Mouse (Mus musculus) brown adipose tissue, adult 24 weeks (tissue): ENCODE measurements around the gene Ccdc13. TPM values are rescaled to one million over a fixed set of nuclear protein-coding genes. Genes with fewer than 3 reads are reported as not detected.
A peak's percentile ranks its signal among the peaks of the same experiment; 100 is the strongest.

Source experiments
- H3K27ac ChIP-seq: fragments of 200-500 bp; replicated peaks from 2 replicates; pipeline ENCODE4 v1.5.1; 2012; ENCODE audit warnings: low read depth, mild to moderate bottlenecking, low read length
- H3K4me1 ChIP-seq: fragments of 200-500 bp; 2 replicates; pipeline ENCODE4 v1.6.1; 2012; ENCODE audit warnings: low read length, mixed read lengths; ENCODE audit not compliant: control insufficient read depth, insufficient read depth, insufficient read length
- H3K4me3 ChIP-seq: fragments of 200-500 bp; 2 replicates; pipeline ENCODE4 v1.5.1; 2012; ENCODE audit warnings: low read depth, mild to moderate bottlenecking, low read length, moderate library complexity; ENCODE audit not compliant: insufficient read depth
- polyA plus RNA-seq: library from polyadenylated mRNA; stranded (reverse); fragments of >200 nt; gene quantifications from 2 replicates; pipeline ENCODE4 v1.2.4, GENCODE M21; 2012; ENCODE audit not compliant: missing spikeins, insufficient read depth, insufficient read length

The Ccdc13 gene
- not detected in 2 replicates for polyA plus RNA-seq

DNA sequence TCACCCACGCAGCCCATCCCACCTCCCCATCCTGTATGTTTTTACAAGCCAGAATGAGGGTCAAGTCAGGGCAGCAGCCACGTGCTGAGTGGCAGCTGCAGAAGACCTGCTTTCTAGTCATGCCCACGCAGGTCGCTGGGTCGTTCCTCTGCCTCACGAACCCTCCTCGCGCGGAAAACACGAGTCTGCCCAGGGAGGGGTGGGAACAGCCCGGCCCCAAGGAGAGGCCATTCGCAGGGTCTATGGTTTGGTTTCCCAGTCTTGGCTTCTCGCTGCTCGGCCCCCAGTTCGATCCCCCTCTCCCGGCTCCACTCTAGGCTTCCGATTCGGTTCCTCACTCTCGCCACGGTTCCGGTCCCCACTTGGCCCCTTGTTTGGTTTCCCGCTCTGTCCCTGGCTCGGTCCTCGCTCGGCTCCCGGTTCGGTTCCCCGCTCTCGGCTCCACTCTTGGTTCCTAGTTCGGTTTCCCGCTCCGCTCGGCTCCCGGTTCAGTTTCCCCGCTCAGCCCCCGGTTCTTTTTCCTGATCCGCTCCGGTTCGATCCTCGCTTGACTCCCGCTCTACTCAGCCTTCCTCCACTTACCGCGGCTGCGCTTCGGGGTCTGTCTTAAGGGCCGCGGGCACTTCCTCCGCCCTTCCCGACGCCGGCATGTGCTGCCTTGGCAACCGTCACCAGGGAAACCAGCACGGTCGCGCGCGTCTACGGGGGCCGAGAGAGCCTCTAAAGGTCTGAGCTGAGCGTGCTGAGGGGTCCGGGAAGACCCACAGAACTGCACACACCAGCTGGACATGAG lies at the start of gene Ccdc13:
Gene Ccdc13 (minus strand): TSS at position 633 of the 793 bp plus-strand sequence.
- Histone ChIP-seq H3K4me1 (0 out of 2 replicates have a peak, but pooled peaks cover 3% of the 10 kb centered on the region), H3K4me3 (peak within 1 kb of the TSS; percentile 56), H3K27ac (no peak within 1 kb of the TSS)

DNA sequence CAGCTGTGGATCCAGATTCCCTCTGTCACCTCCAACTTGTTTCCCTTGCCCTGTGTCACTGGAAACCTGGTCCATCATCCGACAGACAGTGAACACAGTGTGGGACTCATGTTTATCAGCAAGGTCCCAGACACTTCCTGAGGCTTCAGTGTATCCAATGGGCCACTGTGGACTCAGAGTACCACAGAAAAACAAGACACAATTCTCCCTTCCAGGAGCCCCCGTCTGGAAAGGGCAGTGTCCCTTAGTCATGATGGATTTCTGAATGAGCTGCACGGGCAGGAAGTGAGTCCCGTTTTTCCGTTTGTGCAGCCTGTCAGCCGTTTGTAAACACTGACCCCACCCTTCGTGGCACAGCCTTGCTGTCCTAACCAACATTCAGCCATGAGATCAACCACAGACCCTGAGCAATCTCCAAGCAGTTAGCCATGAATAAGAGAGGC lies 42.8 kb upstream of the Ccdc13 start:
- Histone ChIP-seq H3K27ac (no peak overlapping the region), H3K4me1 (no peaks in the 10 kb centered on the region; the same call in 1 of the 2 replicates)

DNA sequence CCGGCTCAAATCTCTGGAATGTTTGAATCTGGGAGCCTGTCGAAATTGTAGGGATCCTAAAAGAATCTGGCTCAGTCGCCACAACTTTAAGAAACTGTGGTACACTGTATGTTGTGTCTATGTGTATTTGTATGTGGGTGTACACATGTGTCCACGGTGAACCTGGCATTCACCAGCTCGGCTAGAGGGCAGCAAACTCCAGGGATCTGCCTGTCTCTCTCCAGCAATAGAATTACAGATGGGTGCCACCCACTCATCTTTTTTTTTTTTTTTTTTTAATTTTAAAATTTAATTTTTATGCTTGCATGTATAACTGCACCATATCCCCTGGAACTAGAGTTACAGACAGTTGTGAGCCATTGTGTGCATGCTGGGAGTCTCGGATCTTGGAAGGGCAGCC lies 42.0 kb upstream of the Ccdc13 start:
- Histone ChIP-seq H3K4me1 (no peaks in the 10 kb centered on the region; the same call in 1 of the 2 replicates), H3K27ac (no peak overlapping the region), H3K4me3 (no peak overlapping the region)

More for the DNA sequence above, 42.8 kb upstream of the Ccdc13 start:
- no peak overlapping the region for H3K4me3 ChIP-seq

DNA sequence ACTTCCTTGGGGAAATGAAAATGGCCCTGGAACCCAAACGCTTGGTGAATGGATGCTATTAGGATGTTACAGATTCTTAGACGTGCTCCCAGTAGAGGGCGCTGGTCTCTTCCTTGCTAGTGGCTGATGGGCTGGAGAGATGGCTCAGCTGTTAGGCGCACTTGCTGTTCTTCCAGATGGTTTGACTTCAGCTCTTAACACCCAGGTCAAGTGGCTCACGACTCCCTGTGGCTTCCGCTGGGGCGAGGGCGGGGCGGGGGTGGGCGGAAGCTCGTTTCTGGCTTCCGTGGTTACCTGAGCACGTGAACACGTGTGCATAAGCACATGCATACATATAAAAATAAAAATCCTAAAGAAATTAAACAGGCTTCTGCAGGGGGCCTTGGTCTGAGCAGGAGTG lies 41.6 kb upstream of the Ccdc13 start:
- Histone ChIP-seq H3K4me1 (no peaks in the 10 kb centered on the region; the same call in 1 of the 2 replicates), H3K4me3 (no peak overlapping the region), H3K27ac (no peak overlapping the region)

DNA sequence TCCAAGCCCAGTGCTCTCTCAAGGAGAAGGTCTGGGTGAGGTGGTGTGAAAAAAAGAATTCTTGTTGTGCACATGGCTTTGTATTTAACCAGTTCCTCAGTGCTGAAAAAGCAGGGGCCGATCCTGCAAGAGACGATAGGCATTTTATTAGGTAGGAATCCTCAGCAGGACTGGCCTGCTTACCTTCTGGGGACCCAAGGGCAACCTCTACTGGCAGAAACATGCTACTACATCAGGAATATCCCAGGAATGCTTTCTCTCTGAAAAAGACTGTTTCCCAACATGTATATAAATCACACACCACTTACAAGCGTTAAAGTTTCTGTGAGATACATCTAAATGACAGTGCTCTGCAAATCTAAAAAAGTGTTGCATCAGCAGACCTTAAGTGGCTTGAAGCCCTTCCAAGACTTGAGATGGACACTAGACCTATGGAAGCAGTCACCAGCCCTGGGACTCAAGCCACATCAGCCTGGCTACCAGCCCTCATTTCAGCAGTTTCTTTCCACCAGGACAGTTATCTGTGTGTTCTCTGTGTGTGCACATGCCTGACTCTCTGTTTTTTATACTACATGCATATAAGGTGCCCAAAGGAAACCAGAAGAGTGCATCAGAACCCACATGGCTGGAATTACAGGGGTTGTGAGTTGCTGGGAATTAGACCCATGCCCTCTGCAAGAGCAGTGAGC lies 37.9 kb upstream of the Ccdc13 start:
- no peak overlapping the region for H3K4me3 ChIP-seq
- H3K27ac ChIP-seq: no peak overlapping the region
- no peaks in the 10 kb centered on the region; the same call in 1 of the 2 replicates for H3K4me1 ChIP-seq

DNA sequence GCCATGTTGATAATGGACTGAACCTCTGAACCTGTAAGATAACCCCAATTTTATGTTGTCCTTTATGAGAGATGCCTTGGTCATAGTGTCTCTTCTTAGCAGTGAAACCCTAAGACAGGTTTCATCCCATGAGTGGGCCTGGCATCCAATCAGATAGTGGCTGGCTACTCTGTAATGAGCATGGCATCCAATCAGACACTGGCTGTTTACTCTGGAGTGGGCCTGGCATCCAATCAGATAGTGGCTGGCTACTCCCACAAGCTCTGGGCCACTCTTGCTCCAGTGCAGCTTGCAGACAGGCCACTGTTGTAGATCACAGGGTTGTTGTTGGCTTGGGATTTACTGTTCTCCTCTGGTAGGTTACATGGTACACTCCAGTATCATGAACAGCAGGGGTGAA lies 34.3 kb upstream of the Ccdc13 start:
- H3K4me1 ChIP-seq: no peaks in the 10 kb centered on the region
- H3K27ac ChIP-seq: no peak overlapping the region
- no peak overlapping the region for H3K4me3 ChIP-seq

DNA sequence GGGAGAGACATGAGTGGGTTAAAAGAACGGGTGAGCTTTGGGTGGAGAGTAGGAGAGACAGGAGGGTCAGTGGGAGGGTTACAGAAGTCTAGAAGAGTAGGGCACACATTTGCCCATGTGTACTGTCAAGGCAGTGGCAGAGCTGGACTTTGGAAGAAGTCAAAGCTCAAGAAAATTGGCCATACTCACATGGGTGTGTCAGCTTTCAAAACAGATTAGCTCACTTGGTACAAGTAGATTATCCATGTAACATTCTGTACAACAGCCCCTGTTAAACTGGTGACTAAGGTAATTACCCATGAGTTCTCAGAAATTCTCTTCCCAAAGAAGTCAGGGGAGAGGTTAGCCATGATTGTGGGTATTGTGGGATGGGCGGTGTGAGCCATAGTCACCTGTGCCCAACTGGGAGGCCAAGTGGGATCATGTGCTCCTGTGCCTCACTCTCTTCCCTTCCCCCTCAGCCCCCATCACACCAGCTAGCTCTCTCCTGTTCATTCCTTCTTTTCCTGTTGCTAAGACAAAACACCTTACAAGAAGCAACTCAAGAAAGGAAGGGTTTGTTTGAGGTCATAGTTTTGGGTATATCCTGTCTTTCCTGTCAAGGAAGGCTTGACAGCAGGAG lies 32.9 kb upstream of the Ccdc13 start:
- no peak overlapping the region for H3K4me3 ChIP-seq
- H3K4me1 ChIP-seq: no peaks in the 10 kb centered on the region
- H3K27ac ChIP-seq: no peak overlapping the region

DNA sequence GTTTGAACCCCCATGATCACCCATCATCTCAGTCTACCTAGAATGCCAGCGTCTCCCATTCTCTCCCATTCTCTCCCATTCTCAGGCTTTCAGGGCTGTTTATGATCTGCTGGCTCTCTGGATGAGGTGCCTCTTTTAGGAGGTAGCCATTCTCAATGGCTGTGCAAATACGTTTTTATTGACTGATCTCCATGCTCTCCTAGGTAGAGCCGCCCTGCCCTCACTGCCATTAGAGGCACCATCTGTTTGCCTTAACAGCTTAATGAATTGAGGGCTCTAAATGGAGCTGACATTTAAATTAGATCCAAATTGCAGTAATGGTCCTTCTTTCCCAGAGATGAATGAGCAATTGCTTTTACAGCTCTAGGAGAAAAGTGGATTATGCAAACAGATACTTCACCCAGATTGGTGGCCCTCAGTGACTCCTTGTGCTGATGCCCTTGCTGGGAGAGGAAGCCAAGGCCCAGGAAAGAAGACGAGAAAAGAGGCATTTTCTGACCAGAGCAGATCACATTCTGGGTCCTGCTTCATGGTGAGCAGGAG lies 30.8 kb upstream of the Ccdc13 start:
- Histone ChIP-seq H3K27ac (no peak overlapping the region), H3K4me3 (no peak overlapping the region), H3K4me1 (no peaks in the 10 kb centered on the region)

DNA sequence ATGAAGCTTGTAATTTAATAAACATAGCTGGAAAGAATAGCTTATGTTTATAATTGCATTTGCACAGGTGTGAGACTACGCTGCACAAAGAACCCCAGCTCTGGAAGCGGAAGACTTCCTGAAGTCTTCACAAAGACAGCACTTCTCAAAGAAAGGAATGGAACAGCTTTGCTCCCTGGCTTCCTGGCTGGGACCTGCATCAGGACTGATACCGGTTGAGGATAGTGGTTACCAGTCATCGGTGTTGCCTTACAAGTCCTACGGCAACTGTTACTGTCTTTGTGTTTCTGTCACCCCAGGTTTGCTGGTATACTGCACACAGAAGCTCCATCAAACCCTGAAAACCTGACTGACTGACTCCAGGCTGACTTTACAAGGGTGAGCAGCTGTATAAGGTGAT lies 30.2 kb upstream of the Ccdc13 start:
- no peak overlapping the region for H3K4me3 ChIP-seq
- H3K4me1 ChIP-seq: no peaks in the 10 kb centered on the region
- H3K27ac ChIP-seq: no peak overlapping the region

DNA sequence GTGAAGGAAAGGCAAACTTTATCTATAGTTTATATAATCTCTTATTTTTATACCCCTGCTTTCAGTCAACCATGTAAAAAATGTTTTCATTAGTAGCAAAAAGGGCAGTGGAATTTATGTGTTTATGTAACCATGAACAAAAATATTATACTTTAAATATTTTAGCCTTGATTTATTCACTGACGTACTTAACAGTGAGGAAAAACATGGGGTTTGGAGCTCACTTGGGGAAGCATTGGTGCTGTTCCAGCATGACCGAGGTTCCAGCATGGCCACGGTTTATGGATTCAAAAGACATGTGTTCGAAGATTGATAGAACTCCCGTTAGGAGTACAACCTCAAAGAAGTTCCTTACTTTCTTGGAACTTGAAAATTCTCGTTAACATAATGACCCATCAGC lies 29.0 kb upstream of the Ccdc13 start:
- no peaks in the 10 kb centered on the region for H3K4me1 ChIP-seq
- no peak overlapping the region for H3K27ac ChIP-seq
- no peak overlapping the region for H3K4me3 ChIP-seq

DNA sequence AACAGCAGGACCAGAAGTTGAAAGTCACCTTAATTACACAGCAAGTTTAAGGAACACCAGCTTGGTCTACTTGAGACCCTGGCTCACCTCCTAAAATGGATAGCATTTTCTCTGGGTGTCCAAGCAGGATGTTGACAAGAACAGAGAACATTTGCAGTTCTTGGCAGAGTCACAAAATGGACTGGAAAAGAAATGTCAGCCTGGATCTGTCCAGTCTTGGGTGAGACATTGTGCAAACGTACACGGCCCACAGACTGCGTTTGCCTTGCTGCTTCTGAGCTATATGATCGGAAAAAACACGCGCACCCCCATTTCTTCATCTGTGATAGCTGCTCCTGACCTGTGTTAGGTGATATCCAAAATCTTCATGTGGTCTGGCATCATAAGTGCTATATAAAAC lies 28.4 kb upstream of the Ccdc13 start:
- Histone ChIP-seq H3K4me3 (no peak overlapping the region), H3K27ac (no peak overlapping the region), H3K4me1 (no peaks in the 10 kb centered on the region)

DNA sequence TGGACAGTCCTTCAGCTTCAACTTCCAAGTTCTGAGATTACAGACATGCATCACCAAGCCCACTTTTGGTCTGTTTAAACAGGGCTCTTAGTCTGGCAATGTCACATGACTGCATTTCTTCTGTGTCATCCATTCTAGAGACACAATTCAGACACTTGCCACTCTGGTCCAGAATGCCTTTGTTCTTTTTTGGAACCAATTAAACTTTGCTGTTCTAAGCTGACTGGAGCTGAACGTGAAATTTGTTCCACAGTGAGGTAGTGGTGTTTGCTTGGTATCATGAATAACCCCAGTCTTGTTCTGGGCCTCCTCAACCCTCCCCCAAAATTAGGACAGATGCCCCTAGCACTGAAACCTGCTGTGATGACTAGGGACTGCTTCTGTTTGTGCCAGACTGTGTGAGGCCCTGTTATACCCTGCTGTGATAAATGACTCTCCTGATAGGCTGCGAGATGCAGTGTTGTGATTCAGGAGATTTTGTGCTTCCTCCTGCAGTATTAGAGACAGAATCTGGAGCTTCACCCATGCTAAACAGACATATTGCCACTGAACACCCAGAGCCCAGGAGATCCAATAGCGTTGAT lies 26.3 kb upstream of the Ccdc13 start:
- no peak overlapping the region for H3K27ac ChIP-seq
- H3K4me3 ChIP-seq: no peak overlapping the region
- H3K4me1 ChIP-seq: no peaks in the 10 kb centered on the region

DNA sequence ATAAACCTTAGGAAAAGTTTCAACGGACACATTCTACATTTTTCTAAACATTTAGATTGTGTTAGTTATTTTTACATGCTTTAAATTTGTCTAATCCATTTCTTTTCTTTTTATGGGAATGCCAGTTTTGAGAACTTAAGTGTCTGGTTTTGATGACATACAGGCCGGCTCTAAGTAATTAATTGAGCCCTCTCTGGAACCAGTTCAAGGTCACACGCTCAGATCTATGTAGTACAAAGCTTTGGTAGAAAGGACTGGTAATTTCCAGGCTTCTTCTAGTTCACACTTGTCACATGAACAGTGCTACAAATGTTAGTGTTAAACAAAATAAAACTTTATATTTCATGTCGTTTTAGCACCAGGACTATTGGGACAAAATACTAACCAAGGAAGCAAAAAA lies 25.6 kb upstream of the Ccdc13 start:
- Histone ChIP-seq H3K4me1 (no peaks in the 10 kb centered on the region), H3K27ac (no peak overlapping the region), H3K4me3 (no peak overlapping the region)

DNA sequence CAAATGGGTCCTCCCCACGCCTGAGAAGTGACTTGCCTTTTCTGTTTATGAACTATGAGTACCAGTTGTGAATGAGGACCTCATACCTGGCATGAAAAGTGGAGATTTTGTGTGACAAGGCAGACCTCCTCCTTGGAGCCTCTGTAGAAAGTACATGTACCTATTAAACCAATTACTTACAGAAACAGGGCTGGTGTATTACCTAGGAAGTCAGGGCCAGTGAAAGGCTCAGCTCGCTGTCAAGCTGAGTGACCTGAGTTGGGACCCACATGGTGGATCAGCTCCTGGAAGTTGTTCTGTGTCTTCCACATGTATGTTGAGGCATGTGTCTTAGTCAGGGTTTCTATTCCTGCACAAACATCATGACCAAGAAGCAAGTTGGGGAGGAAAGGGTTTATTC lies 21.7 kb upstream of the Ccdc13 start:
- no peak overlapping the region for H3K27ac ChIP-seq
- H3K4me1 ChIP-seq: no peaks in the 10 kb centered on the region

DNA sequence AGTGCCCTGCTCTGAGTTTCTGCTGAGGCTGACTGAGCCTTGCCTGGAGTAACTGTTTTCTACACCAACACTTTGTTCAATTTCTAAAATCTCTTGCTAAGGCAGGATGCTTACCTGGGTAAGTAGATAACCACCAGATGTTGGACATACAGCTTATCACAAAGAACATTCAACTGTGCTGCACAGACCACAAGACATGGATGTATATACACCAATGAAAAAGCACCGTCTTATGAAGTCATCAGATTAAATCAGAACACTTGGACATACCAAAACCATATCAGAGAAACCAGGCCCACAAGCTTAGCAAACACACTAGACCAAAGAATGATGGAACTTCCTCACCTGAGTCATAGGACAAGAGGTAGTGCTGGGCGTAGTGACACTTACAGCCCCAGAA lies 20.1 kb upstream of the Ccdc13 start:
- no peak overlapping the region for H3K4me3 ChIP-seq
- no peaks in the 10 kb centered on the region for H3K4me1 ChIP-seq
- H3K27ac ChIP-seq: no peak overlapping the region

More for the DNA sequence above, 21.7 kb upstream of the Ccdc13 start:
- H3K4me3 ChIP-seq: no peak overlapping the region
